Mouse (Mus musculus) heart, embryonic 15.5 days (tissue): ENCODE measurements around the gene Yif1b. TPM values are rescaled to one million over a fixed set of nuclear protein-coding genes. Genes with fewer than 3 reads are reported as not detected.
A peak's percentile ranks its signal among the peaks of the same experiment; 100 is the strongest.

Experiments used
- ATAC-seq: fragments of 200-750 bp; cut with Nextera tagmentation; replicated peaks from 2 replicates; pipeline ENCODE4 v1.8.0; 2017; ENCODE audit warnings: low read depth, moderate TSS enrichment; ENCODE audit not compliant: insufficient number of reproducible peaks, insufficient read depth, low FRiP score
- H3K27ac ChIP-seq: fragments of 300-500 bp; sonication (generic); 2 replicates; pipeline ENCODE4 v1.5.1; 2015; ENCODE audit warnings: mild to moderate bottlenecking, inconsistent platforms
- H3K27me3 ChIP-seq: fragments of 300-500 bp; sonication (generic); 2 replicates; pipeline ENCODE4 v1.6.1; 2015; ENCODE audit warnings: inconsistent platforms
- H3K36me3 ChIP-seq: fragments of 300-500 bp; sonication (generic); 2 replicates; pipeline ENCODE4 v1.6.1; 2015; ENCODE audit warnings: mild to moderate bottlenecking, inconsistent platforms
- H3K4me1 ChIP-seq: fragments of 300-500 bp; sonication (generic); replicated peaks from 2 replicates; pipeline ENCODE4 v1.6.1; 2015; ENCODE audit warnings: inconsistent platforms
- H3K4me2 ChIP-seq: fragments of 300-500 bp; sonication (generic); 2 replicates; pipeline ENCODE4 v1.6.1; 2015; ENCODE audit warnings: inconsistent platforms, mild to moderate bottlenecking, moderate library complexity
- H3K4me3 ChIP-seq: fragments of 300-500 bp; sonication (generic); 2 replicates; pipeline ENCODE4 v1.5.1; 2015; ENCODE audit warnings: mild to moderate bottlenecking, inconsistent platforms
- H3K9ac ChIP-seq: fragments of 300-500 bp; sonication (generic); 2 replicates; pipeline ENCODE4 v1.6.1; 2015; ENCODE audit warnings: mild to moderate bottlenecking, inconsistent platforms
- H3K9me3 ChIP-seq: fragments of 300-500 bp; sonication (generic); replicated peaks from 2 replicates; pipeline ENCODE4 v1.6.1; 2016; ENCODE audit warnings: inconsistent platforms
- WGBS: fragments of 180-500 bp; shearing (Covaris S2); methylation state at CpG from one replicate; pipeline ENCODE4 v1.1.7; 2015; ENCODE audit warnings: mixed read lengths; 5-methylcytosine and 5-hydroxymethylcytosine counted together
- polyA plus RNA-seq: library from polyadenylated mRNA; unstranded; fragments of >200 nt; fragmentation: Nextera tagmentation; extraction: Ambion mirVana; gene quantifications from 2 replicates; pipeline ENCODE4 v1.2.1, GENCODE M21; 2015

Gene Yif1b
- polyA plus RNA-seq, 1 experiment from 2014 or later = 98.2 TPM

- WGBS = 45% methylated on average over 19 of the region's 19 CpGs
Observed at GRCm38 (mm10) chr7:29293131-29294065, 55.3 kb downstream of the Yif1b start.

DNA sequence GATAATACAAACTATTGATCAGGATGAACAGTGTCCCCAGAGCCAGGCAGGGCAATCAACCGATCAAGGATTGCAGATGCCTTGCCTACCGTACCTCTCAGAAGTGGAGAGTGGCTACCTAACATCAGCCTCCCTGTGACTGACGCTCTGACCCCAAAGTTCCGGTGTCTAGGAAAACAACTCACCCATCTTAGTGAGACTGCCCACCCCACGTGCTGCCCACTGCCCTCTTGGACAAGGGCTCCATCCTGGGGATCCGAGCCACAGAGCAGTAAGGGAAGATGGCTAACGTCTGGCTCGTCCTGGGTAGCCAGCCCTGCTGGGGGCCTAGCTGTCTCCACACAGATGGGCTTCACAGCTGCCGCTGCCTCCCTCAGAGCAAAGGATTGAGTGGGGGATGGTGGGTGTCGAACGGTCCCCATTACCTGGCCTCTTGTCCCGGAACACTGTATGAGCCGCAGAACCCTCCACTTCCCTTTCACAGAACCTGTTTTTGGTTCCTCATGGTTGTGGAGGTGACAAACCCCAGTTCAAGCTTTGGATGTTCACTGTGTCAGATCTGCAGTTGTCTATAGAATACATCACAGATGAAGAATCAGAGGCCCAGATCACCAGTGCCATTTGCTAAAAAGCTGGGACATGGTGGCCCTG is 56.1 kb downstream of the Yif1b start:
- Histone ChIP-seq H3K4me3 (no peak overlapping the region), H3K27me3 (peaks cover 8% of the 10 kb centered on the region), H3K9ac (no peak overlapping the region), H3K4me1 (peaks cover 31% of the 10 kb centered on the region), H3K27ac (no peak overlapping the region), H3K36me3 (no peaks in the 10 kb centered on the region), H3K4me2 (no peak overlapping the region), H3K9me3 (no peaks in the 10 kb centered on the region)
- no peak for ATAC-seq
- 66% methylated on average over 13 of the region's 13 CpGs for WGBS

More at GRCm38 (mm10) chr7:29293131-29294065, 55.3 kb downstream of the Yif1b start:
- no peaks in the 10 kb centered on the region for H3K36me3 ChIP-seq
- peak overlapping the region; percentile 65 for H3K27ac ChIP-seq
- no peak overlapping the region for H3K9ac ChIP-seq
- ATAC-seq = no peak; the same call in 1 of the 2 replicates
- no peak overlapping the region for H3K4me3 ChIP-seq
- no peaks in the 10 kb centered on the region for H3K9me3 ChIP-seq
- no peak overlapping the region for H3K4me2 ChIP-seq
- peaks cover 11% of the 10 kb centered on the region for H3K27me3 ChIP-seq
- H3K4me1 ChIP-seq = peaks cover 39% of the 10 kb centered on the region

DNA sequence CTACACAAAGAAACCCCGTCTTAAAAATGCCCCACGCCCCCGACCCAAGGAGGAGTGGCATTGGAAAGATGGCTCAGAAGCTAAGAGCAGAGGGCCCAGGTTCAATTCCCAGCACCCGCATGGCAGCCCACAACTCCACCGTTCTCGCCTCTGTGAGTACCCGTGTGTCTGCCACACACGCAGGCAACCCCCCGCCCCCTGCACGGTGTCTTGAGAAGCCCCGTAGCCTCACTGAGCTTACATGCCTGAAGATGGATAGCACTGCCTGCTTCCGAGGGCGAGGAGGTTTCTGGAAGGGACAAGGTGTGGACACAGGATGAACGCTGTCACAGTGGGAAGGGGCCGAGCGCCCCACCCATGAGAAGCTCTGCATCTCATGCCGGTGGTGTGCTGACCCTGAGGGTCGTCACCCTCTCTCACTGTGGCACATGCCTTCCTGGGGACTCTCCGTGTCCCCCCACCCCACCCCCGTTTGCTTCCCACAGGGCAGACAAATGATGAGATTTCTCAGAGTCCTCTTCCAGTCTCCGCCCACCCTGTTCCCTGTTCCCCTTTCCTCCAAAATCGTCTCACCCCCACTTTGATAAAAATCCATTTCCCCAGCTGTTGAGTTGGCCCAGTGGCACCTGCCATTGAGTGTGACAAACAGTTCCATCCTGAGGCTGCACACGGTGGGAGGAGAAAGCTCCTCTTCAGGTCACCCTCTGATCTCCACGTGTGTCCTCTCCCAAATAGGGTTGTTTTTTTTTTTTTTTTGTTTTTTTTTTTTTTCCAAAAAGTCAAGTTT is 57.9 kb downstream of the Yif1b start:
- Histone ChIP-seq H3K4me2 (no peak overlapping the region), H3K4me1 (peaks cover 17% of the 10 kb centered on the region), H3K27me3 (peaks cover 18% of the 10 kb centered on the region), H3K9me3 (no peaks in the 10 kb centered on the region), H3K36me3 (no peaks in the 10 kb centered on the region), H3K27ac (no peak overlapping the region), H3K9ac (no peak overlapping the region), H3K4me3 (no peak overlapping the region)
- 72% methylated on average over 24 of the region's 24 CpGs for WGBS
- no peak for ATAC-seq

DNA sequence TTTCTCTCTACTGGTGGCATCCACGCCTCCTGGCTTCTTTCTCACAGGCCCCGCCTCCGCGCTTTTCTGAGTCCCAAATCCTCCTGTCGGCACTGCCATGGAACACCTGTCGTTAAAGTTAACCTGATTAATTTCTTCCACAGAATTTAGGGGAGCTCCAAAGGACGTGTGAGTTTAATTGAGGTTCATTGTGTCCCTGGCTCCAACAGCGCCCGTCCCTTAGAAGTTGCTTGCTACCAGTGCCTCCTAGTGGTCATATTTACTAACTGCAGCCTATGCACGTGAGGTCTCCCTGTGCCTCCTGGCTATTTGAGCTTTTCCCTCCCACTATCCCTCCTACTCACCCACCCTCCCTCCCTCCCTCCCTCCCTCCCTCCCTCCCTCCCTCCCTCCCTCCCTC is 58.9 kb downstream of the Yif1b start:
- Histone ChIP-seq H3K27me3 (peaks cover 22% of the 10 kb centered on the region), H3K27ac (no peak overlapping the region), H3K4me3 (no peak overlapping the region), H3K9me3 (no peaks in the 10 kb centered on the region), H3K4me1 (peaks cover 13% of the 10 kb centered on the region), H3K36me3 (no peaks in the 10 kb centered on the region), H3K4me2 (no peak overlapping the region), H3K9ac (no peak overlapping the region)
- ATAC-seq = no peak
- 10% methylated on average over 10 of the region's 10 CpGs for WGBS

Other genes with a start within 250 kb of the Yif1b start
- 0.09 and 0.15 TPM in 2 replicates for gene Ryr1, start 113.2 kb upstream of the Yif1b start, polyA plus RNA-seq
- 0.39 and 0.90 TPM in 2 replicates for gene Rasgrp4, start 103.5 kb upstream of the Yif1b start, polyA plus RNA-seq
- 15.6 and 19.9 TPM in 2 replicates for gene Fam98c, start 82.1 kb upstream of the Yif1b start, polyA plus RNA-seq
- gene Ggn, start 68.1 kb upstream of the Yif1b start, polyA plus RNA-seq = 0.28 and 0.53 TPM in 2 replicates
- 1.2 and 1.5 TPM in 2 replicates for gene Spred3, start 67.9 kb upstream of the Yif1b start, polyA plus RNA-seq
- 204 and 207 TPM in 2 replicates for gene Psmd8, start 57.6 kb upstream of the Yif1b start, polyA plus RNA-seq
- gene Catsperg1, start 24.3 kb upstream of the Yif1b start, polyA plus RNA-seq = 0.25 and 0.84 TPM in 2 replicates
- 1.4 and 2.0 TPM in 2 replicates for gene Kcnk6, start 5.8 kb upstream of the Yif1b start, polyA plus RNA-seq
- 6.3 and 7.1 TPM in 2 replicates for gene 2200002D01Rik, start 10.1 kb downstream of the Yif1b start, polyA plus RNA-seq
- gene Spint2, start 43.6 kb downstream of the Yif1b start, polyA plus RNA-seq = 77.9 and 125 TPM in 2 replicates
- gene Ppp1r14a, start 51.0 kb downstream of the Yif1b start, polyA plus RNA-seq = 17.0 and 20.8 TPM in 2 replicates
- gene Dpf1, start 65.6 kb downstream of the Yif1b start, polyA plus RNA-seq = 2.6 and 3.9 TPM in 2 replicates